Mouse (Mus musculus) midbrain, postnatal 0 days (tissue): ENCODE measurements around the gene Ccdc97. TPM values are rescaled to one million over a fixed set of nuclear protein-coding genes. Genes with fewer than 3 reads are reported as not detected.

Experiments used
- ATAC-seq: fragments of 200-750 bp; cut with Nextera tagmentation; 2 replicates; pipeline ENCODE4 v1.8.0; 2017; ENCODE audit warnings: moderate number of reproducible peaks, mild to moderate bottlenecking, moderate TSS enrichment, moderate library complexity; ENCODE audit not compliant: low FRiP score
- DNase-seq: peaks from one replicate; pipeline ENCODE4 v3.0.0-alpha.2; 2015; ENCODE audit warnings: low spot score
- H3K27ac ChIP-seq: fragments of 300-500 bp; sonication (generic); 2 replicates; pipeline ENCODE4 v1.5.1; 2014; ENCODE audit warnings: low read depth, mild to moderate bottlenecking, low read length, mixed read lengths
- H3K27me3 ChIP-seq: fragments of 300-500 bp; sonication (generic); 2 replicates; pipeline ENCODE4 v1.6.1; 2014; ENCODE audit warnings: low read length, control low read depth, mixed read lengths; ENCODE audit not compliant: insufficient read depth
- H3K36me3 ChIP-seq: fragments of 300-500 bp; sonication (generic); 2 replicates; pipeline ENCODE4 v1.6.1; 2014; ENCODE audit warnings: low read length, control low read depth, mixed read lengths; ENCODE audit not compliant: insufficient read depth
- H3K4me1 ChIP-seq: fragments of 300-500 bp; sonication (generic); 2 replicates; pipeline ENCODE4 v1.6.1; 2014; ENCODE audit warnings: mild to moderate bottlenecking, control low read depth, antibody characterized with exemption, low read length, mixed read lengths; ENCODE audit not compliant: insufficient read depth
- H3K4me2 ChIP-seq: fragments of 300-500 bp; sonication (generic); 2 replicates; pipeline ENCODE4 v1.6.1; 2014; ENCODE audit warnings: low read depth, mild to moderate bottlenecking, low read length, mixed read lengths; ENCODE audit not compliant: poor library complexity, severe bottlenecking
- H3K4me3 ChIP-seq: fragments of 300-500 bp; sonication (generic); 2 replicates; pipeline ENCODE4 v1.5.1; 2014; ENCODE audit warnings: low read depth, mild to moderate bottlenecking, low read length, moderate library complexity
- H3K9ac ChIP-seq: fragments of 300-500 bp; sonication (generic); replicated peaks from 2 replicates; pipeline ENCODE4 v1.6.1; 2014; ENCODE audit warnings: mild to moderate bottlenecking, low read length, moderate library complexity, mixed read lengths; ENCODE audit not compliant: poor library complexity, severe bottlenecking
- H3K9me3 ChIP-seq: fragments of 300-500 bp; sonication (generic); 2 replicates; pipeline ENCODE4 v1.6.1; 2016; ENCODE audit warnings: low read length, control low read depth
- CTCF ChIP-seq: IDR thresholded peaks from 2 replicates; pipeline ENCODE4 v1.5.1; 2016; ENCODE audit warnings: antibody characterized with exemption, mild to moderate bottlenecking
- WGBS: fragments of 180-500 bp; shearing (Covaris S2); extraction: QIAGEN DNeasy Blood & Tissue Kit; methylation state at CpG from one replicate; pipeline ENCODE4 v1.1.7; 2014; 5-methylcytosine and 5-hydroxymethylcytosine counted together
- polyA plus RNA-seq: library from polyadenylated mRNA; unstranded; fragments of >200 nt; fragmentation: Nextera tagmentation; extraction: Ambion mirVana; gene quantifications from 2 replicates; pipeline ENCODE4 v1.2.1, GENCODE M21; 2015
- total RNA-seq: library from RNA; depleted of rRNA; stranded (reverse); fragments of >200 nt; gene quantifications from 2 replicates; pipeline ENCODE4 v1.2.3, GENCODE M21; 2014; rRNA removed

The Ccdc97 gene
- total RNA-seq (27.0 and 38.3 TPM in 2 replicates), polyA plus RNA-seq (29.1 and 34.4 TPM in 2 replicates)

DNA sequence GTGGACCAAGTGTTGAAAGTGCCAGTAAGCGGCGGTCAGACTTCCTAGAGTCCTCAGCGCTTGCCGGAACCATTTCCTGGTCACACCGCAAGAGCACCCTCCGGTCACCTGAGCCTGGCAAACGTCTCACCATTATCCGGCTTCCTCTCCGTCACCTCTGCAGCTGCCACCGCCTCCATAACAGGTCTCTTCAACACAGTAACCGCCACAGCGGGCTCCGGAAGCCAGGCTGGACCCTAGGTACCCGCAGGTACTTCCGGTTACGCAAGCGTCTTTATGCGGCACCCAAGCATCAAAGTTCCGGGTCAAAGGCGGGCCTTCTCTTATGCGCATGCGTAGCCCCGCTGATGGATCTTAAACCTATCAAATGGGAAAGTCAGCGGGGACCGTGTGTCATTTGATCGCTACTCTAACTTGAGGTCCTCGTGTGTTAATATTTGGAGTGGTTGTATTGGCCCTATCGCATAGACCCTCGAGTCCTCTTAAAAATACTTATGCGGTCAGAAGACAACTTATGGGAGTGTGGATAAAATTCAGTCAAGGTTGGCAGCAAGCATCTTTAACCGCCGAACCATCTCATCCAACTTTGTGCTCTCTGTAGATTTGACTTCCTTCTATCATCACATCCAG, at the start of gene Ccdc97:
TSS of gene Ccdc97 (minus strand) at position 301 of the 630 bp plus-strand sequence.
- peak within 1 kb of the TSS; percentile 64 for H3K4me3 ChIP-seq
- H3K36me3 ChIP-seq, result peaks cover 49% of the 10 kb centered on the region
- 4% methylated on average over 32 of the region's 32 CpGs for WGBS
- peaks cover 10% of the 10 kb centered on the region; the same call in 1 of the 2 replicates for H3K4me1 ChIP-seq
- no peak for TF ChIP-seq CTCF
- H3K9ac ChIP-seq, result peak within 1 kb of the TSS; percentile 73
- peak within 1 kb of the TSS; percentile 87 for H3K27ac ChIP-seq
- H3K4me2 ChIP-seq, result peak within 1 kb of the TSS; percentile 82
- no peaks in the 10 kb centered on the region for H3K9me3 ChIP-seq
- peak; percentile 87 for ATAC-seq
- no peaks in the 10 kb centered on the region for H3K27me3 ChIP-seq
- peak; percentile 98 for DNase-seq

DNA sequence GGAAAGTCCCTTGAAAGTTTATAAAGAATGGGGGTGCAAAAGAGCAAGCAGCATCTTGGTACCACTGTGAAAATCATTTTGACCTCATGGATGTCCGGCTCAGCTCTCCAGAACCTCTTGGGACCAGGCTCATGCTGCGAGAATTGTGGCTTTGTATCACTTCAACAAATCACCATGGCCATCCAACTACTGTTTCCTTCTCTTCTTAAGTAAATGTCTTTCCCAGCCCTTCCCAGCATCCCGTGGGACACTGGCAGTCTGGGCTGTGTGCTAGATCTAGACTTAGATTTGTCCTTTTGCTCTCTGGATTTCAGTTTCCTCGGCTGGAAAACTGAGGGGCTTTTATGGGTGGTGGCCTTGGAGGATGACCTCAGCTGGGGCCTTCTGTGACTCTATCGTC, 49.3 kb upstream of the Ccdc97 start:
- DNase-seq (no peak), ATAC-seq (no peak)
- no peak overlapping the region for H3K4me3 ChIP-seq
- H3K27me3 ChIP-seq, result no peaks in the 10 kb centered on the region
- no peaks in the 10 kb centered on the region for H3K9me3 ChIP-seq
- 91% methylated on average over 5 of the region's 5 CpGs for WGBS
- no peak overlapping the region for H3K4me2 ChIP-seq
- no peaks in the 10 kb centered on the region for H3K4me1 ChIP-seq
- TF ChIP-seq CTCF, result no peak
- no peak overlapping the region for H3K27ac ChIP-seq
- no peak overlapping the region for H3K9ac ChIP-seq
- no peaks in the 10 kb centered on the region for H3K36me3 ChIP-seq

DNA sequence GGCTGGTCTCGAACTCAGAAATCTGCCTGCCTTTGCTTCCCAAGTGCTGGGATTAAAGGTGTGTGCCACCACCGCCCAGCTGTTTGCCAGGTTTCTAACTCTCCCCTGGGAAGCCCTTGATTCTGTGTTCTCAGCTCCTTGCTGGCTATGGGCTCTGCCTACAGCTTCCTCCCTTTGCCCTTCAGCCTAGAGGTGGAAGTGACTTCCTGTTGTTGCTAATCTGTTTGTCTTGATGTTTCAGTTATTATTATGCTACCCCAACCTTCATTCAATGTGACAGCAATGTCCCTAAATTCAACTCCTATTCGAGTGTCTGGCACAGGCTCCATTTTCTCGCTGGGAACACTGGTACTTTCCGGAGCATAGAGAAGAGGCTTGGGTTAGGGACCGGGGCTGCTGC, 47.2 kb upstream of the Ccdc97 start:
- Histone ChIP-seq H3K27ac (no peak overlapping the region), H3K4me2 (no peak overlapping the region), H3K4me3 (no peak overlapping the region), H3K4me1 (no peaks in the 10 kb centered on the region), H3K27me3 (no peaks in the 10 kb centered on the region), H3K36me3 (no peaks in the 10 kb centered on the region), H3K9me3 (no peaks in the 10 kb centered on the region), H3K9ac (no peak overlapping the region)
- DNase-seq (no peak), ATAC-seq (no peak)
- WGBS, result 92% methylated on average over 6 of the region's 6 CpGs
- TF ChIP-seq CTCF, result no peak

DNA sequence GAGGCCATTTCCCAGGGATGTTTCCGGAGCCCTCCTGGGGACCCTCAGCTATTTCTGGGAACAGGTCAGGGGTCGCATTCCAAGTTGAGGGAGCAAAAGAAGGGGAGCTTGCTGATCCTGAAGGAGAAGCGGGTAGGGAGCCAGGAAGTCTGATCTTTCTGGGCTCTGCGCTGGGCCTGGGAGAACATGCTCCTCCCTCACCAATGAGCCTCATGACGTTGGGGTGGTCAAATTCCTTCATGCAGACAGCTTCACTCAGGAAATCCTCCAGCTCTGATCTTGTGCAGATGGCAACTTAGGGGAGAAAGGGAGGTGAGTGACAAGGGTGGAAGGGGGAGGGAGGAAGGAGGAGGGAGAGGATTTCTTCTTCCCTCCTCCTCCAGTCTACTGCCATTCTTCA, 45.3 kb upstream of the Ccdc97 start:
- no peaks in the 10 kb centered on the region for H3K27me3 ChIP-seq
- no peak overlapping the region for H3K4me3 ChIP-seq
- H3K9me3 ChIP-seq, result no peaks in the 10 kb centered on the region
- H3K9ac ChIP-seq, result no peak overlapping the region
- H3K27ac ChIP-seq, result no peak overlapping the region
- H3K36me3 ChIP-seq, result no peaks in the 10 kb centered on the region
- H3K4me1 ChIP-seq, result no peaks in the 10 kb centered on the region
- no peak for ATAC-seq
- TF ChIP-seq CTCF, result no peak
- H3K4me2 ChIP-seq, result no peak overlapping the region
- DNase-seq, result no peak
- 72% methylated on average over 5 of the region's 5 CpGs for WGBS

DNA sequence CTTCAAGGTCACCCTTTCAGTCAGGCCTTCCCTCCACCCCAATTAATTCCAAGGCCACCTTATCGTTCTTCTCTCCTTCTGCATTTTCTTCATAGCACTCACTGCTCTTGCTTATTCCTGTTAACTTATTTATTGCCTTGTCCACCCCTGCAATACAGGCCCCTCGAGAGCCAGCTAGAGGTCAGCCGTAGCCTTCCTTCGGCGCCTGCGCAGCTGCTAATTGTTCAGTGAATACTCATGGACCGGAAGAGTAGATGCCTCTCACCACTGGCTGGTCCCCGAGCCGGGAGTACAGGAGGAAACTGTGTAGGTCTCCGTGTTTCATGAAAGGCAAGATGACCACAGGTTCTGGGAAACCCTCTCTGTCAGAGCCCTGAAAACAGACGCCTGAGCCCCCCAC, 44.8 kb upstream of the Ccdc97 start:
- 80% methylated on average over 11 of the region's 11 CpGs for WGBS
- no peaks in the 10 kb centered on the region for H3K4me1 ChIP-seq
- H3K27me3 ChIP-seq, result no peaks in the 10 kb centered on the region
- H3K9me3 ChIP-seq, result no peaks in the 10 kb centered on the region
- H3K4me3 ChIP-seq, result no peak overlapping the region
- no peak overlapping the region for H3K27ac ChIP-seq
- no peaks in the 10 kb centered on the region for H3K36me3 ChIP-seq
- TF ChIP-seq CTCF, result no peak
- H3K4me2 ChIP-seq, result no peak overlapping the region
- H3K9ac ChIP-seq, result no peak overlapping the region
- no peak for ATAC-seq
- DNase-seq, result no peak

DNA sequence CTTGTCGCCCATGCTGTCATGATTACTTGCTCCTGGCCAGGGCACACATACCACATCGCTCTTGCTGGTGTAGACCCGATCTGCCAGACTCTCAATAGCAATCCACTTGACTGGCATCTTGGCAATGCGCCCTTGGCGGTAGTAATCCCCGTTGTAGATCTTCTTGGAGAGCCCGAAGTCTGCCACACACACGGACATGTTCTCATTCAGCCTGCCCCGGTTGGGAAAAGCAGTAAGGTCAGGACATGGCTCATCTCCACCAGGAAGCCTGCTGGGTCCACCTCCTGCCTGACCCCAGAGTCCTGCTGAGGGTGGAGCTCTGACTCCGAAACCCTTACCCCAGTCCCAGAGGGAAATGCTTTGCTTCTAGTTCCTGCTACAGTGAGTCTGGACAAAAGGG, 42.5 kb upstream of the Ccdc97 start:
- Histone ChIP-seq H3K9ac (no peak overlapping the region), H3K4me1 (no peaks in the 10 kb centered on the region), H3K4me2 (no peak overlapping the region), H3K9me3 (no peaks in the 10 kb centered on the region), H3K4me3 (no peak overlapping the region), H3K36me3 (no peaks in the 10 kb centered on the region), H3K27me3 (no peaks in the 10 kb centered on the region), H3K27ac (no peak overlapping the region)
- WGBS, result 66% methylated on average over 10 of the region's 10 CpGs
- ATAC-seq (no peak), DNase-seq (peak; percentile 23)
- TF ChIP-seq CTCF, result no peak
